Mouse (Mus musculus): ENCODE measurements around the gene Bcl2l10. TPM values are rescaled to one million over a fixed set of nuclear protein-coding genes. Genes with fewer than 3 reads are reported as not detected.

The Bcl2l10 gene
- not detected in 2 replicates for polyA plus RNA-seq (2016; fragmentation: Nextera tagmentation; extraction: Ambion mirVana)

DNA sequence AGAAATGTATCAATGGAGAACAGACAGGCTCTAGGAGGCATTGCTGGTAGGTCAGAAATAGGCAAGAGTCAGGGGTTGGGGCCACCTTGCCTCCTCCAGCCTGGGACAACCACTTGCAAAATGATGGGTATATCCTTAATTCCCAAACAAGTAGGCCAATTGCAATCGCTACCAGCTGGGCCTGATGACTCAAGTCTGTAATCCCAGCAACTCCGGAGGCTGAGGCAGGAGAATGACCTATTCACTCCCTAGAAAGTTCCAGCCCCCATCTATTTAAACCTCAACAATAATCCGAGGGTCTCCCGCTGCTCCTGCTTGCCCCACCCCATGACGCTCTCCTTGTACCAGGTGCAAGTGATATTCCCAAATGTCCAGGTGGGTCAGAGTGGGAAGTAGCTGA, at the start of gene Bcl2l10:
TSS of gene Bcl2l10 (plus strand) at position 301 of the 400 bp plus-strand sequence.
- Histone ChIP-seq H3K27me3 (ENCODE audit: insufficient read depth, poor library complexity, severe bottlenecking) (no peaks in the 10 kb centered on the region), H3K9me3 (no peaks in the 10 kb centered on the region), H3K36me3 (peaks cover 42% of the 10 kb centered on the region), H3K27ac (no peak within 1 kb of the TSS), H3K4me1 (peaks cover 13% of the 10 kb centered on the region; the same call in 1 of the 2 replicates), H3K4me3 (no peak within 1 kb of the TSS)
- WGBS, result 90% methylated on average over 5 of the region's 5 CpGs
- DNase-seq (ENCODE audit: low spot score), result no peak

DNA sequence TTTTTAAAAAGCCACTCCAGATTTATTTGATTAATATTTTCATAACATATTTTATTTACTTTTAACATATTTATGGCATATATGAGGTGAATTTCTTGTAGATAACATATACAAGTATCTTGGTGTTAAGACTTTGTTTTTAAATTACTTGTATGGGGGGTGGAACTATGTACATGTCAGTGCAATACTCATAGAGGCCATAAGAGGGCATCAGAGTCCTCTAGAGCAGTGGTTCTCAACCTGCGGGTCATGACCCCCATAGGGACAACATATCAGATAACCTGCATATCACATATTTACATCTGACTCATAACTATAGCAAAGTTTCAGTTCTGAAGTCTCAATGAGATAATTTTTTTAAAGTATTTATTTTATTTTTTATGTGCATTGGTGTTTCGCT, 48.2 kb upstream of the Bcl2l10 start:
- DNase-seq (ENCODE audit: low spot score), result no peak
- H3K27me3 ChIP-seq (ENCODE audit: insufficient read depth, poor library complexity, severe bottlenecking), result no peaks in the 10 kb centered on the region
- no peak overlapping the region for H3K27ac ChIP-seq
- peaks cover 16% of the 10 kb centered on the region for H3K4me1 ChIP-seq
- no peaks in the 10 kb centered on the region for H3K36me3 ChIP-seq
- no peaks in the 10 kb centered on the region for H3K9me3 ChIP-seq
- H3K4me3 ChIP-seq, result no peak overlapping the region
- WGBS, result 81% methylated on average over 2 of the region's 2 CpGs

DNA sequence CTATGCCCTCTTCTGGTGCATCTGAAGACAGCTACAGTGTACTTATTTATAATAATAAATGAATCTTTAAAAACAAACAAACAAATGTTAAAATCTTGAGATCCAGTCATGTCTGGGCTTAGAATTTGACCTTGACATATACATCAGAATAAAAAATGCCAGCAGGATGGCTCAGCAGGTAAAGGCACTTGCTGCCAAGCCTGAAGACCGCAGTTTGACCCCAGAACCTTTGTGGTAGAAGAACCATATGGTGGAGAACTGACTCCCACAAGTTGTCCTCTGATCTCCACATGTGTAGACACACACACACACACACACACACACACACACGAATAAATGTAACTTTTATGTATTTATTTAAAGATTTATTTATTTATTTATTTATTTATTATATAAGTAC, 44.5 kb upstream of the Bcl2l10 start:
- no peaks in the 10 kb centered on the region for H3K27me3 ChIP-seq (ENCODE audit: insufficient read depth, poor library complexity, severe bottlenecking)
- no peak overlapping the region for H3K27ac ChIP-seq
- no peak overlapping the region for H3K4me3 ChIP-seq
- 74% methylated on average over 2 of the region's 2 CpGs for WGBS
- H3K4me1 ChIP-seq, result peaks cover 17% of the 10 kb centered on the region
- no peaks in the 10 kb centered on the region for H3K9me3 ChIP-seq
- no peak for DNase-seq (ENCODE audit: low spot score)
- no peaks in the 10 kb centered on the region for H3K36me3 ChIP-seq

DNA sequence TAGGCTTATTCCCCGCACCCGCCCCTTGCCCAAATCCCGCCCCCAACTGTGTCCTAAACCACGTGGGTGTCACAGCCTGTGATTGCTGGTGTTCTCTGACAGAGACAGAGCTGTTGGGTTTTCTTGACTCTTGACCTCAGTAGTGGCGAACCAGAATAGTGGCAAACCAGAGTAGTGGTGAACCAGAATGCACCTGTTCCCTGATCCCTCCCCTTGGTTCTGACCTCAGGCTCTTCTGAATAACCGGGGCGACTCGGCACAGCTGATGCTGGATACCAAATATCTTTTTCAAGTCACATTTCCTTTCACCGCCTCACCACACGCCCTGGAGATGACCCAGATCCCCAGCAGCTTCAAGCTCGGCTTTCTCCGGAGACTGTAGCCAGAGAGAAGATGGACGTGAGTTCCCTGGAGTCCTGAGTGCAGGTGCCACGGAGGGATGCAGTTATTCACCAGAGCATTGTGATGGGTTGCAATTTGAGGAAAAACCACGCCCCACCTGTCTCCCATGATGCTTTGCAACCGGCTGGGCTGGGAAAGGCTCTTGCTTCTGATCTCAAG, 43.8 kb upstream of the Bcl2l10 start:
- WGBS, result 23% methylated on average over 16 of the region's 16 CpGs
- no peaks in the 10 kb centered on the region for H3K36me3 ChIP-seq
- no peaks in the 10 kb centered on the region for H3K9me3 ChIP-seq
- peak overlapping the region; percentile 36 for H3K4me3 ChIP-seq
- H3K27ac ChIP-seq, result no peak overlapping the region
- H3K4me1 ChIP-seq, result peaks cover 17% of the 10 kb centered on the region
- no peaks in the 10 kb centered on the region for H3K27me3 ChIP-seq (ENCODE audit: insufficient read depth, poor library complexity, severe bottlenecking)
- no peak for DNase-seq (ENCODE audit: low spot score)

DNA sequence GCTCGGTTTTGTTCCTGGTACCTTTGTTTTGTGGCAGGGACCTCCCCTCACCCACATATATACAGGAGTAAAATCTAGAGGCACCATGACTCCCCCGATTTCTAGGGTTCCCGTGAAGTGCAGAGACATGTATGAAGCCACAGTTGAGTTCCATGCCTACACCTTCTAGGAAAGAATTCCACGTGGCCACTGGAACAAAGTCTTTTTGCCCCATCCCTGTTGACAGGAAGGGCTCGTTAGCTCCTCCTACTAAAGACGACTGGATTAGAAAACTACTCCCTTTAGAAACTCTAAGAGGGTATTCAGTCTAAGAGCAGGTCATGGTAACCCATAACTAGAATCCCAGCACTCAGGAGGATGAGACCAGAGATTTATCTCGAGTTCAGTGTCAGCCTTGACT, 43.3 kb upstream of the Bcl2l10 start:
- Histone ChIP-seq H3K4me3 (peak overlapping the region; percentile 36), H3K27me3 (ENCODE audit: insufficient read depth, poor library complexity, severe bottlenecking) (no peaks in the 10 kb centered on the region), H3K9me3 (no peaks in the 10 kb centered on the region), H3K36me3 (no peaks in the 10 kb centered on the region), H3K27ac (no peak overlapping the region), H3K4me1 (peaks cover 17% of the 10 kb centered on the region)
- WGBS, result 33% methylated on average over 7 of the region's 7 CpGs
- no peak for DNase-seq (ENCODE audit: low spot score)

DNA sequence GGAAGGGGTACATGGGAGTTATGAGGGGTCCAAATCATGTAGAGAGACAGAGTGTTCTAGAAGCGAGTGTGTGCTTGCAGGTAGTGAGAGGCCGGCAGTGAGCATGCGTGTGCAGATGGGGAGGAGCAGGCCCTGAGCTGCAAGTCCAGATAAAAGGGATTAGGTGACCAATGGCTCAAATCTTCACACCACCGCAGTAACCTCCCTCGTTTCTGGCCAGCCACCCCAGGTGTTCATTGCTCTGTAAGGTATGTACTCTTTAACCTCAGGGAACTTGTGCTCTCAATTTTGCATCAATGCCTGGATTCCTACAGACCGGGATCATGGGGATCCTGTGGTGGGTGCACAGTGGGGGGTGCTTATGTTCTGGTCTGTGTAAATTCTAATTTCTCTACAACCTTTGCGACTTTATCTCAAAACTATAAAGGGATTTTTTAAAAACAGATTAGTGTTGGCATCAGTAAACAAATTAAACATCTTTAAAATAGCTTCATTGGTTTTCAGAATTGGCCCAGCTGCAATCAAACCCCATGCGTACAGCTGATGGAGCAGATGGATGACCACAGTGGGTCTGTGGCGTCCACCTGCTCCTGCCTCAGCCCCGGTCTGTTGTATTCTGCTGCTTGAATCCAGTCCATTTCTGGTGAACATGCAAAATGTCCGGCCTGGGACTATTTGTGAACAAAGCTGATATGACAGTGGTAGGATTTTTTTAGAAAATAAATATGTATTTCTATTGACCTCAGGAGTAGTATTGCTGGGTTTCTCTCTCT, 41.2 kb upstream of the Bcl2l10 start, which contains the start of gene Gnb5:
TSS of gene Gnb5 (plus strand) at position 163 of the 773 bp plus-strand sequence.
- Histone ChIP-seq H3K27me3 (ENCODE audit: insufficient read depth, poor library complexity, severe bottlenecking) (no peaks in the 10 kb centered on the region), H3K36me3 (no peaks in the 10 kb centered on the region), H3K4me1 (peaks cover 8% of the 10 kb centered on the region; the same call in 1 of the 2 replicates), H3K4me3 (no peak within 1 kb of the TSS), H3K9me3 (no peaks in the 10 kb centered on the region), H3K27ac (no peak within 1 kb of the TSS)
- 72% methylated on average over 11 of the region's 11 CpGs for WGBS
- no peak for DNase-seq (ENCODE audit: low spot score)

DNA sequence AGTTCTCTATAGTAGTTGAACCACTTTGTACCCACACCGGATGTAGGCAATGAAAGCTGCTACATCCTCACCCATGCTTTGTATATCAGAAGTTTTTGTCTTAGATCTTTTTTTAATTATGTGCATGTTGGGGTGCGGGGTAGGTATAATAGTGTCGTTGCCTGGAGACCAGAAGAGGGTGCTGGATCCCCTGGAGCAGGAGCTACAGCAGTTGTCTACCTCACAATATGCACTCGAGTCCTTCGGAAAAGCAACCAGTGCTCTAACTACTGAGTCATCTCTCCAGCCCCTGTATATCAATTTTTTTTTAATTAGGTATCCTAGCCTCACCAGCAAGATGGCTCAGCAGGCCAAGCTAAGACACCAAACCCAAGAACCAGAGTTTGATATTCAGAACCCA, 40.5 kb upstream of the Bcl2l10 start:
- H3K27ac ChIP-seq, result no peak overlapping the region
- no peaks in the 10 kb centered on the region for H3K36me3 ChIP-seq
- H3K9me3 ChIP-seq, result no peaks in the 10 kb centered on the region
- no peak for DNase-seq (ENCODE audit: low spot score)
- peaks cover 8% of the 10 kb centered on the region; the same call in 1 of the 2 replicates for H3K4me1 ChIP-seq
- H3K4me3 ChIP-seq, result no peak overlapping the region
- no peaks in the 10 kb centered on the region for H3K27me3 ChIP-seq (ENCODE audit: insufficient read depth, poor library complexity, severe bottlenecking)
- 86% methylated on average over 5 of the region's 5 CpGs for WGBS

DNA sequence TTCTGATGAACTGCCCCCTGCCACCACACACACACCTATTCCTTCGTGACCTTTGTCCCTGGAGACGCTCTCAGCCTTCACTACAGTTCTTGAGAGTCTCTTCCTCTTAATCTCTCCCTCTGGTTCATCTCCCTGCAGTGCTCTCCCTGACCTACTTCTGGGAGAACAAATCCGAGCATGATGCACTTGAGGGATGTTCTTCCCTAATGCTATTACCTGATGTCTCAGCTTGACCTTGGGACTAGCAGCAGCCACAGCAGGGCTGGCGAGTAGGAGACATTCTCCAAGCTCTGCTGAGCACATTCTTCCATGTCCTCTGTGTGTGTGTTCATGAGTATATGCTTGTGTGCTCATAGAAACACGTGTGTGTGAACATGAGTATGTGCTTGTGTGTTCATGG, 38.9 kb upstream of the Bcl2l10 start:
- 51% methylated on average over 5 of the region's 5 CpGs for WGBS

DNA sequence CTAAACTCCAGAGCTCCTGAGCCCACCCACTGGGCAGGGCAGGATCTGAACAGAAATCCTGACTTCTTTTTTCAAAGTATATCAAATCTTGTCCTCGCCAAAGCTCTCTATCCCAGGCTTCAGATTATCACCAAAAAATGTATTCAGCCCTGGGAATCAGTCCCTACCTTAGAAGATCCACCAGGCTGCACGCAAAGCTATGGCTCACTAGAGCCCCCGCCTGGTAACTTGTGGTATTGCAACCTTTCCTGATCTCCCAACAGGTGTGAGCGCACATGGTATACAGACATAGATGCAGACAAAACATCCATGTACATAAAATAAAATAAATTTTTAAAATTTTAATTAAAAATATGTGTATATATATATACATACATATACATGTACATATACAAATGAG, 35.5 kb upstream of the Bcl2l10 start:
- Histone ChIP-seq H3K4me3 (no peak overlapping the region), H3K27me3 (ENCODE audit: insufficient read depth, poor library complexity, severe bottlenecking) (no peaks in the 10 kb centered on the region), H3K27ac (no peak overlapping the region), H3K9me3 (no peaks in the 10 kb centered on the region), H3K36me3 (no peaks in the 10 kb centered on the region), H3K4me1 (peaks cover 22% of the 10 kb centered on the region)
- WGBS, result 14% methylated on average over 4 of the region's 4 CpGs
- DNase-seq (ENCODE audit: low spot score), result peak; percentile 86

More for the DNA sequence above, 38.9 kb upstream of the Bcl2l10 start:
- Histone ChIP-seq H3K4me1 (peaks cover 12% of the 10 kb centered on the region), H3K9me3 (no peaks in the 10 kb centered on the region), H3K4me3 (no peak overlapping the region), H3K27ac (no peak overlapping the region), H3K27me3 (ENCODE audit: insufficient read depth, poor library complexity, severe bottlenecking) (no peaks in the 10 kb centered on the region), H3K36me3 (no peaks in the 10 kb centered on the region)
- no peak for DNase-seq (ENCODE audit: low spot score)

DNA sequence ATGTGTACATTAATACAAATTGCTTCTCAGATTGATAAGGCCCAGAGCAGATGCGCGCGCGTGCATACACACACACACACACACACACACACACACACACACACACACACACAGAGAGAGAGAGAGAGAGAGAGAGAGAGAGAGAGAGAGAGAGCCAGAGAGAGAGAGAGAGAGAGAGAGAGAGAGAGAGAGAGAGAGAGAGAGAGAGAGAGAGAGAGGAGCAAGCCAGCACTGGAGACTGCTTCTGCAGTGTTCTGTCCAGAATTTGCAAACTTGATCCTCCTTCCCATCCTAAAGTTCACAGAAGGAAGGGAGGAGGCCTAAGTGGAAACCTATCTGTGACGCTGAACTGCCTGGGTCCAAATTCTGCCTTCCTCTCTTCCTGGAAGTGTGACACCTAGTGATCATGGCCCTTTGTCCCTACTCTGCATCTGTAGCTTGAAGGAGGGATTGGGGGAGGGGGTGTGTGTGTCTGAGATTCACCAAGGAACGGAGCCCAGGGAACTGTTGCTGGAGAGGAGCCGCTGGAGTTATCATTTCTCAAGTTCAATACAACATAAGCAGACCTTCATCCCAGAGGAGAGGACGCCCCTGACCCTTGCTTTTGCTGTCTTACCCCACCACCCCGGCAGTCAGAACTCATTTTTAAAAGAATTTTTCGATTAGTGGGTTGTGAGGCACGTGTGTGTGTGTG, 34.3 kb upstream of the Bcl2l10 start:
- Histone ChIP-seq H3K27ac (peak overlapping the region; percentile 95), H3K4me3 (peak overlapping the region; percentile 91), H3K27me3 (ENCODE audit: insufficient read depth, poor library complexity, severe bottlenecking) (no peaks in the 10 kb centered on the region), H3K4me1 (peaks cover 22% of the 10 kb centered on the region), H3K36me3 (0 out of 2 replicates have a peak, but pooled peaks cover 5% of the 10 kb centered on the region), H3K9me3 (no peaks in the 10 kb centered on the region)
- DNase-seq (ENCODE audit: low spot score), result no peak
- WGBS, result 25% methylated on average over 11 of the region's 11 CpGs

DNA sequence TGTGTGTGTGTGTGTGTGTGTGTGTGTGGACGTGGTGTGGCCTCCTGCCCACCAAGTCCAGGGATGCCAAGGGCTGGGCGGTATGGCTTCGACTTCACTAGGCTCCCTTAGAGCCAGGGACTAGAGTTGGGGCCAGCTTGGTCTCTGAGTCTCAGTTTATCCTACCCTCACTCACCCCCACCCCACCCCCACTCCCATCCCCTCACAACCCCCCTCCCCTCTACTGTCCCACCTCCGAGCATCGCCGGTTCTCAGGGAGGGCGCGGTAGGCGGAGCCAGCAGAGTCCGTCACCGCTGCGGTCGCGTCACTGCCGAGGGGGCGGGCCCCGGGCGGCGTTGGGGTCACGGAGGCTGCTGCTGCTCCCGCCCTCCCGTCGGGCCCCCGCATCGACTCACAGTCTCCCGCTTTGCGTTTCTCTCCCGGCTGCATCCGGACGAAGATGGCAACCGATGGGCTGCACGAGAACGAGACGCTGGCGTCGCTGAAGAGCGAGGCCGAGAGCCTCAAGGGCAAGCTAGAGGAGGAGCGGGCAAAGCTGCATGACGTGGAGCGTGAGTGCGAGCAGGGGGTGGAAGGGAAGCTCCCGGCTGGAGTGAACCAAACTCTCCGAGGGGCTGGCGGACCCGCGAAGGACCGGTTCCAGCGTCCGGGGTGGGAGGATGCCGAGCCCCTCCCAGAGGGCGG, 33.6 kb upstream of the Bcl2l10 start:
- H3K27ac ChIP-seq, result peak overlapping the region; percentile 95
- under 1% methylated on average over 49 of the region's 52 CpGs for WGBS
- peaks cover 25% of the 10 kb centered on the region for H3K4me1 ChIP-seq
- peak overlapping the region; percentile 91 for H3K4me3 ChIP-seq
- 0 out of 2 replicates have a peak, but pooled peaks cover 5% of the 10 kb centered on the region for H3K36me3 ChIP-seq
- DNase-seq (ENCODE audit: low spot score), result peak; percentile 92
- H3K27me3 ChIP-seq (ENCODE audit: insufficient read depth, poor library complexity, severe bottlenecking), result no peaks in the 10 kb centered on the region
- H3K9me3 ChIP-seq, result no peaks in the 10 kb centered on the region

DNA sequence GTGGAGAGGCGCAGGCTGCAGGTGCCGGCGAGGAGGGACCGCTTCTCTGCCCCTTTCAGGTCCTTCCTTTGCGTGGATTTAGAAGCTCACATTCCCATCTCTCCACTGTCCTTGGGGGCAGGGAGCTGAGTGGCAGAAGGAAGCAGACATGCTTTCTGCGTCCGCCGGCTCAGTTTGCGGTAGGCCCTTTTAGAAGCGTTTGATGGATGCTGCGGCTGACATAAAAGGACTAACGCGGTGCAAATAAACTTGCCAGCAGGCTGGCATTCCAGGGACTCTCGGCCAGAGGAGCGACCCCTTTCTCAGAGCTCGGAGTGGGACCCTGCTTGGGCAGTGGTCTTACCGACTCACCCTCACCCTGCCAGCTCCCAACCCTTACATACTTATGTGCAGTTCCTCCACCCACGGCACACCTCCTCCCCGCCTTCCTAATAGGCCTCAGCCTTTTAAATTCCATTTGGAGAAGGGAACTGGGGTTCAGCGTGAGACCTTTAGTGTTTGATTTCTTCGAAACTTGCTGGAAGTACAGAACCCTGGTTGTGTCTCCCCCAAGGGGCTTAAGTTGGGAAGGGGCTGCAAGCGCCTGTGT, 32.9 kb upstream of the Bcl2l10 start:
- H3K27ac ChIP-seq, result peak overlapping the region; percentile 95
- no peak for DNase-seq (ENCODE audit: low spot score)
- peak overlapping the region; percentile 91 for H3K4me3 ChIP-seq
- no peaks in the 10 kb centered on the region for H3K9me3 ChIP-seq
- H3K4me1 ChIP-seq, result peaks cover 31% of the 10 kb centered on the region
- no peaks in the 10 kb centered on the region for H3K27me3 ChIP-seq (ENCODE audit: insufficient read depth, poor library complexity, severe bottlenecking)
- H3K36me3 ChIP-seq, result 0 out of 2 replicates have a peak, but pooled peaks cover 5% of the 10 kb centered on the region
- WGBS, result 5% methylated on average over 22 of the region's 22 CpGs

All from heart, embryonic 10.5 days (tissue).